Mouse (Mus musculus) hindbrain, embryonic 15.5 days (tissue): ENCODE data around the gene Sumo1. TPM values are rescaled to one million over a fixed set of nuclear protein-coding genes. Genes with fewer than 3 reads are reported as not detected.

Experiments
- polyA plus RNA-seq: library from polyadenylated mRNA; unstranded; fragments of >200 nt; fragmentation: Nextera tagmentation; extraction: Ambion mirVana; gene quantifications from 2 replicates; pipeline ENCODE4 v1.2.1, GENCODE M21; 2015

The Sumo1 gene
- polyA plus RNA-seq, 1 experiment from 2014 or later = 312 TPM

Other genes with a start within 250 kb of the Sumo1 start
- gene Fzd7, start 188.4 kb downstream of the Sumo1 start, polyA plus RNA-seq = 2.5 and 2.8 TPM in 2 replicates
- gene Gm973, start 154.6 kb downstream of the Sumo1 start, polyA plus RNA-seq = 8.1 and 9.4 TPM in 2 replicates
- gene Nop58, start 14.1 kb upstream of the Sumo1 start, polyA plus RNA-seq = 141 and 145 TPM in 2 replicates
- gene Bmpr2, start 92.6 kb upstream of the Sumo1 start, polyA plus RNA-seq = 10.2 and 10.4 TPM in 2 replicates
- gene Fam117b, start 242.2 kb upstream of the Sumo1 start, polyA plus RNA-seq = 37.2 and 38.3 TPM in 2 replicates